ENCODE assay signal across 10 mouse cellular contexts in the genomic region with DNA sequence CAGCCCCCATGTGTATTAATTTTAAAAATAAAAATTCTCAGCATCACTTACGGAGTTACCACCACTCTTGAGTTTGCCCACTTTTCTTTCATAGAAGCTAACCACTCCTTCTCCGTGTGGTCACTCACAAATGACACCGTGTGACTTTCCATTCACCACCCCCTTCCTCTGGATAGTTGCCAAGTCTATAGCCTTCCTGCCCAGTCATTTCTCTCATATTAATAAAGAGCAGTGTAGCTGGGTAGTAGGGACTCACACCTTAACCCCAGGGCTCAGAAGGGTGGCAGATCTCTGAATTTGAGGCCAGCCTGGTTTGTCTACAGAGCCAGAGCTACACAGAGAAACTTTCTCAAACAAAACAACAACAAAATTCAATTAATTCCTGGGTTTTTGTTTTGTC. TPM values are rescaled to one million over a fixed set of nuclear protein-coding genes. Genes with fewer than 3 reads are reported as not detected.
DNase-seq lines count a peak whose midpoint lies in the region; ATAC-seq and TF ChIP-seq lines count a peak whose summit lies in the region.
"Had no signal": no experiment of that assay in that cellular context is flagged by ENCODE, and none has a peak within 500 bp of the region (broad histone marks: within the 10 kb centered on the region; RNA-seq: fewer than 3 reads in every experiment).

No protein-coding gene starts in this region.

- no peaks in the 10 kb centered on the region for H3K9me3 ChIP-seq in CH12.LX (replicated peaks; ENCODE audit: low read length)
- no peaks in the 10 kb centered on the region for H3K9me3 ChIP-seq in heart, embryonic 12.5 days (replicated peaks)
- H3K9me3 ChIP-seq: forebrain, embryonic 13.5 days; limb, embryonic 12.5 days had no signal

- intact Hi-C loops in left cerebral cortex, postnatal 10 days (cut with DNase I), result no loop called here

- no peak for ATAC-seq in heart, embryonic 12.5 days (ENCODE audit: insufficient number of reproducible peaks, low FRiP score)
- ATAC-seq: forebrain, embryonic 13.5 days had no signal

- H3K4me1 ChIP-seq in CH12.LX (ENCODE audit: control insufficient read depth in 1 of 2, insufficient read depth in 2 of 2), result peaks cover 3 to 38% of the 10 kb centered on the region in 2 experiments
- peaks cover 40% of the 10 kb centered on the region for H3K4me1 ChIP-seq in heart, embryonic 12.5 days (replicated peaks)
- H3K4me1 ChIP-seq in thymus, adult 2 months (replicated peaks; ENCODE audit: control insufficient read depth, insufficient read depth, low read length), result peaks cover 11% of the 10 kb centered on the region

- TF ChIP-seq CTCF in CH12.LX (conservative IDR thresholded peaks at IDR 0.05 in 1 of 2, IDR thresholded peaks at IDR 0.05 in 1 of 2; ENCODE audit: low read depth in 2 of 2, low read length in 2 of 2), result no peak
- no peak for TF ChIP-seq CTCF in thymus, adult 2 months (IDR thresholded peaks at IDR 0.05; ENCODE audit: borderline replicate concordance, control insufficient read depth, extremely low read depth, insufficient read depth, low read length, poor library complexity)

- dilution Hi-C loops in CH12.LX (cut with MboI; ENCODE audit: extremely low pct_ligation_motif_present, extremely low pct_unique_long_range_greater_than_20kb, low sequenced_read_pairs), result no loop called here

- peaks cover 30 to 57% of the 10 kb centered on the region in 2 experiments for H3K36me3 ChIP-seq in CH12.LX (replicated peaks in 1 of 2; ENCODE audit: control insufficient read depth in 1 of 2, insufficient read depth in 1 of 2, low read length in 1 of 2)
- peaks cover 25% of the 10 kb centered on the region for H3K36me3 ChIP-seq in heart, embryonic 12.5 days
- H3K36me3 ChIP-seq in thymus, adult 2 months (ENCODE audit: control insufficient read depth, insufficient read depth, low read length), result peaks cover 16% of the 10 kb centered on the region

- no peak overlapping the region for H3K27ac ChIP-seq in CH12.LX (ENCODE audit: insufficient read depth, low read depth)
- H3K27ac ChIP-seq in heart, embryonic 12.5 days (ENCODE audit: poor library complexity, severe bottlenecking), result no peak overlapping the region
- H3K27ac ChIP-seq in thymus, adult 2 months (ENCODE audit: control insufficient read depth, insufficient read depth, low read length), result no peak overlapping the region
- H3K27ac ChIP-seq: forebrain, embryonic 13.5 days; limb, embryonic 12.5 days had no signal

- H3K9ac ChIP-seq in CH12.LX (ENCODE audit: insufficient read depth, low read depth), result peak overlapping the region; percentile 93; the same call in 1 of the 2 replicates
- 0 out of 2 replicates have a peak overlapping the region, but pooled peaks have one; percentile 12 for H3K9ac ChIP-seq in heart, embryonic 12.5 days
- H3K9ac ChIP-seq: forebrain, embryonic 13.5 days; limb, embryonic 12.5 days had no signal

- TF ChIP-seq RAD21 in CH12.LX (IDR thresholded peaks at IDR 0.05; ENCODE audit: low read depth, low read length), result no peak

- peak overlapping the region; percentile 98 for H3K4me2 ChIP-seq in CH12.LX (ENCODE audit: insufficient read depth, low read depth, poor library complexity, severe bottlenecking)
- peak overlapping the region; percentile 24; the same call in 1 of the 2 replicates for H3K4me2 ChIP-seq in heart, embryonic 12.5 days
- H3K4me2 ChIP-seq: forebrain, embryonic 13.5 days; limb, embryonic 12.5 days had no signal

- peak; percentile 23 for DNase-seq in kidney, adult 11 months
- no peak for DNase-seq in kidney, postnatal 4 days
- DNase-seq in CH12.LX (ENCODE audit: extremely low read depth), result no peak
- peak; percentile 61 for DNase-seq in lung, postnatal 10 days
- DNase-seq in left cerebral cortex, postnatal 10 days (ENCODE audit: extremely low spot score in 1 of 2, low spot score in 2 of 2), result no peak
- DNase-seq in thymus, adult 2 months, result no peak
- DNase-seq: thymus, postnatal 14 days had no signal

- H3K27me3 ChIP-seq in CH12.LX (replicated peaks), result no peaks in the 10 kb centered on the region
- no peaks in the 10 kb centered on the region for H3K27me3 ChIP-seq in heart, embryonic 12.5 days (replicated peaks)
- H3K27me3 ChIP-seq in thymus, adult 2 months (ENCODE audit: control insufficient read depth, insufficient read depth, low read length), result no peaks in the 10 kb centered on the region
- H3K27me3 ChIP-seq: forebrain, embryonic 13.5 days; limb, embryonic 12.5 days had no signal

- TF ChIP-seq POLR2A in CH12.LX (IDR thresholded peaks at IDR 0.05; ENCODE audit: low read depth, low read length), result no peak
- no peak for TF ChIP-seq POLR2A in thymus, adult 2 months (IDR thresholded peaks at IDR 0.05; ENCODE audit: control insufficient read depth, extremely low read depth, insufficient read depth, low read length, poor library complexity)

- in situ Hi-C loops in CH12.LX (cut with MboI; ENCODE audit: low pct_ligation_motif_present, low pct_unique_long_range_greater_than_20kb, low sequenced_read_pairs), result no loop called here

- peaks cover 92% of the 10 kb centered on the region for H3K79me2 ChIP-seq in CH12.LX (replicated peaks; ENCODE audit: control insufficient read depth, extremely low read depth, insufficient read depth, poor library complexity, severe bottlenecking)

- no peak overlapping the region for H3K4me3 ChIP-seq in CH12.LX (replicated peaks in 1 of 3; ENCODE audit: low read depth in 2 of 3, low read length in 2 of 3, poor library complexity in 1 of 3)
- H3K4me3 ChIP-seq in heart, embryonic 12.5 days, result no peak overlapping the region
- no peak overlapping the region for H3K4me3 ChIP-seq in thymus, adult 2 months (ENCODE audit: control insufficient read depth, insufficient read depth, low read length)
- H3K4me3 ChIP-seq: forebrain, embryonic 13.5 days; limb, embryonic 12.5 days had no signal

- WGBS in heart, embryonic 12.5 days, result 44% methylated on average over 3 of the region's 3 CpGs
- WGBS in thymus, adult 2 months, result 63% methylated on average over 3 of the region's 3 CpGs

- TF ChIP-seq EP300 in CH12.LX (IDR thresholded peaks at IDR 0.05; ENCODE audit: low read length), result peak; percentile 27; the same call in 1 of the 2 replicates

TF ChIP-seq in CH12.LX, 34 proteins besides CTCF, POLR2A, EP300 and RAD21:
- TF ChIP-seq SIN3A (IDR thresholded peaks at IDR 0.05; ENCODE audit: low read length) (peak; percentile 64; the same call in 1 of the 2 replicates), BHLHE40 (IDR thresholded peaks at IDR 0.05; ENCODE audit: low read depth, low read length) (0 out of 2 replicates have a peak, but pooled peaks have one; percentile 24), ZMIZ1 (IDR thresholded peaks at IDR 0.05; ENCODE audit: low read depth, low read length) (no peak), ZKSCAN1 (IDR thresholded peaks at IDR 0.05; ENCODE audit: borderline replicate concordance, low read depth, low read length) (no peak), IRF4 (IDR thresholded peaks at IDR 0.05; ENCODE audit: low read depth, low read length) (peak; percentile 48; the same call in 1 of the 2 replicates), ZC3H11A (IDR thresholded peaks at IDR 0.05; ENCODE audit: low read depth, low read length) (no peak), E2F4 (IDR thresholded peaks at IDR 0.05; ENCODE audit: insufficient replicate concordance, low read depth, low read length) (no peak), ETS1 (conservative IDR thresholded peaks at IDR 0.05; ENCODE audit: low read depth, low read length) (no peak), CHD1 (IDR thresholded peaks at IDR 0.05; ENCODE audit: low read depth, low read length) (0 out of 2 replicates have a peak, but pooled peaks have one; percentile 70), MEF2A (IDR thresholded peaks at IDR 0.05; ENCODE audit: borderline replicate concordance, low read depth, low read length) (no peak), JUN (IDR thresholded peaks at IDR 0.05; ENCODE audit: insufficient read depth, low read depth, low read length) (no peak; the same call in 1 of the 2 replicates), MAFK (IDR thresholded peaks at IDR 0.05; ENCODE audit: insufficient replicate concordance, low read length) (no peak)

RNA-seq across cellular contexts. Expression of a gene that starts 5.1 kb away (rescaled TPM):
- total RNA-seq in CH12.LX (2012; rRNA removed), result 140 and 168 TPM in 2 replicates
- total RNA-seq in CH12.LX (2014; rRNA removed), result 183 and 204 TPM in 2 replicates
- 327 and 334 TPM in 2 replicates for polyA plus RNA-seq in CH12.LX (2012; ENCODE audit: insufficient read length, low read depth)
- 177 and 191 TPM in 2 replicates for polyA plus RNA-seq in heart, embryonic 12.5 days (2016; fragmentation: Nextera tagmentation; extraction: Ambion mirVana)
- total RNA-seq in left cerebral cortex, postnatal 10 days (2021), result 100 to 1,000 TPM; 131 to 139 TPM
- polyA plus RNA-seq in thymus, adult 2 months (2012; rRNA removed), result 91.8 and 101 TPM in 2 replicates

RNA-seq across cellular contexts. Expression of a gene that starts 34.2 kb away (rescaled TPM):
- 0.21 and 0.25 TPM in 2 replicates for total RNA-seq in CH12.LX (2012; rRNA removed)
- total RNA-seq in CH12.LX (2014; rRNA removed), result 0.35 and 0.36 TPM in 2 replicates
- polyA plus RNA-seq in CH12.LX (2012; ENCODE audit: insufficient read length, low read depth), result 0.46 and 0.52 TPM in 2 replicates
- polyA plus RNA-seq in heart, embryonic 12.5 days (2016; fragmentation: Nextera tagmentation; extraction: Ambion mirVana), result 2.7 and 3.6 TPM in 2 replicates
- total RNA-seq in left cerebral cortex, postnatal 10 days (2021), result 1 to 10 TPM; 1.3 to 1.7 TPM
- 0.75 and 1.2 TPM in 2 replicates for polyA plus RNA-seq in thymus, adult 2 months (2012; rRNA removed)

RNA-seq across cellular contexts. Expression of a gene that starts 49.9 kb away (rescaled TPM):
- total RNA-seq in CH12.LX (2012; rRNA removed), result 3.5 and 4.3 TPM in 2 replicates
- total RNA-seq in CH12.LX (2014; rRNA removed), result 0.97 and 1.3 TPM in 2 replicates
- 0.93 and 1.3 TPM in 2 replicates for polyA plus RNA-seq in CH12.LX (2012; ENCODE audit: insufficient read length, low read depth)
- polyA plus RNA-seq in heart, embryonic 12.5 days (2016; fragmentation: Nextera tagmentation; extraction: Ambion mirVana), result 30.6 and 31.2 TPM in 2 replicates
- 1 to 10 TPM; 6.8 to 8.0 TPM for total RNA-seq in left cerebral cortex, postnatal 10 days (2021)
- 94.3 and 95.2 TPM in 2 replicates for polyA plus RNA-seq in thymus, adult 2 months (2012; rRNA removed)

RNA-seq across cellular contexts. Expression of a gene that starts 58.7 kb away (rescaled TPM):
- total RNA-seq in CH12.LX (2012; rRNA removed) (17.9 and 20.8 TPM in 2 replicates), CH12.LX (2014; rRNA removed) (12.5 and 12.8 TPM in 2 replicates)
- polyA plus RNA-seq in CH12.LX (2012; ENCODE audit: insufficient read length, low read depth), result 62.2 and 72.2 TPM in 2 replicates
- 73.9 and 76.4 TPM in 2 replicates for polyA plus RNA-seq in heart, embryonic 12.5 days (2016; fragmentation: Nextera tagmentation; extraction: Ambion mirVana)
- 100 to 1,000 TPM; 218 to 226 TPM for total RNA-seq in left cerebral cortex, postnatal 10 days (2021)
- 74.6 and 84.2 TPM in 2 replicates for polyA plus RNA-seq in thymus, adult 2 months (2012; rRNA removed)

Comparison
In these comparisons a context has a peak if more than half of its experiments do, and no peak if none do; other contexts are left out.
1. DNase-seq: peak in kidney, adult 11 months (single experiment) and lung, postnatal 10 days (single experiment); none in kidney, postnatal 4 days (0 of 2), CH12.LX (single experiment), left cerebral cortex, postnatal 10 days (0 of 2) and thymus, adult 2 months (single experiment).
2. RNA of a gene that starts 49.9 kb away (polyA plus RNA-seq): 94.3 to 95.2 TPM in thymus, adult 2 months and 30.6 to 31.2 TPM in heart, embryonic 12.5 days; 0.93 to 1.3 TPM in CH12.LX; every median in the first group is over 10 times any median in the second.